Mouse (Mus musculus) heart, embryonic 12.5 days (tissue): ENCODE measurements around the gene Acox2. TPM values are rescaled to one million over a fixed set of nuclear protein-coding genes. Genes with fewer than 3 reads are reported as not detected.

ENCODE experiments used
- ATAC-seq: fragments of 200-750 bp; cut with Nextera tagmentation; 2 replicates; pipeline ENCODE4 v1.8.0; 2017; ENCODE audit warnings: moderate TSS enrichment, moderate library complexity; ENCODE audit not compliant: insufficient number of reproducible peaks, low FRiP score
- H3K27ac ChIP-seq: fragments of 300-500 bp; sonication (generic); 2 replicates; pipeline ENCODE4 v1.5.1; 2016; ENCODE audit warnings: mild to moderate bottlenecking, moderate library complexity; ENCODE audit not compliant: poor library complexity, severe bottlenecking
- H3K27me3 ChIP-seq: fragments of 300-500 bp; sonication (generic); replicated peaks from 2 replicates; pipeline ENCODE4 v1.6.1; 2016; ENCODE audit warnings: mild to moderate bottlenecking, moderate library complexity
- H3K36me3 ChIP-seq: fragments of 300-500 bp; sonication (generic); 2 replicates; pipeline ENCODE4 v1.6.1; 2016; ENCODE audit warnings: mild to moderate bottlenecking, moderate library complexity
- H3K4me1 ChIP-seq: fragments of 300-500 bp; sonication (generic); replicated peaks from 2 replicates; pipeline ENCODE4 v1.6.1; 2016; ENCODE audit warnings: mild to moderate bottlenecking
- H3K4me2 ChIP-seq: fragments of 300-500 bp; sonication (generic); 2 replicates; pipeline ENCODE4 v1.6.1; 2016; ENCODE audit warnings: mild to moderate bottlenecking, moderate library complexity
- H3K4me3 ChIP-seq: fragments of 300-500 bp; sonication (generic); 2 replicates; pipeline ENCODE4 v1.5.1; 2016; ENCODE audit warnings: mild to moderate bottlenecking
- H3K9ac ChIP-seq: fragments of 300-500 bp; sonication (generic); 2 replicates; pipeline ENCODE4 v1.6.1; 2016; ENCODE audit warnings: mild to moderate bottlenecking, moderate library complexity
- H3K9me3 ChIP-seq: fragments of 300-500 bp; sonication (generic); replicated peaks from 2 replicates; pipeline ENCODE4 v1.6.1; 2016; ENCODE audit warnings: mild to moderate bottlenecking, moderate library complexity
- WGBS: fragments of 180-500 bp; shearing (Covaris S2); methylation state at CpG from one replicate; pipeline ENCODE4 v1.1.7; 2016; 5-methylcytosine and 5-hydroxymethylcytosine counted together
- polyA plus RNA-seq: library from polyadenylated mRNA; unstranded; fragments of >200 nt; fragmentation: Nextera tagmentation; extraction: Ambion mirVana; gene quantifications from 2 replicates; pipeline ENCODE4 v1.2.1, GENCODE M21; 2016

Acox2 gene
- polyA plus RNA-seq, 1 experiment from 2014 or later: 0.18 TPM

GRCm38 (mm10) chr14:8190556-8190955 is 68.6 kb downstream of the Acox2 start:
- no peak for ATAC-seq
- H3K4me2 ChIP-seq: no peak overlapping the region
- 85% methylated on average over 3 of the region's 3 CpGs for WGBS

GRCm38 (mm10) chr14:8186278-8187045 is 72.7 kb downstream of the Acox2 start:
- WGBS: 85% methylated on average over 6 of the region's 6 CpGs
- no peaks in the 10 kb centered on the region for H3K27me3 ChIP-seq
- no peaks in the 10 kb centered on the region for H3K4me1 ChIP-seq
- ATAC-seq: no peak
- H3K27ac ChIP-seq: no peak overlapping the region
- H3K4me2 ChIP-seq: no peak overlapping the region
- H3K9me3 ChIP-seq: peaks cover 3% of the 10 kb centered on the region; the same call in 1 of the 2 replicates
- no peak overlapping the region for H3K4me3 ChIP-seq
- no peak overlapping the region for H3K9ac ChIP-seq
- H3K36me3 ChIP-seq: no peaks in the 10 kb centered on the region

More at GRCm38 (mm10) chr14:8190556-8190955, 68.6 kb downstream of the Acox2 start:
- H3K9ac ChIP-seq: no peak overlapping the region
- H3K4me1 ChIP-seq: no peaks in the 10 kb centered on the region
- H3K27me3 ChIP-seq: no peaks in the 10 kb centered on the region
- H3K27ac ChIP-seq: no peak overlapping the region
- H3K36me3 ChIP-seq: no peaks in the 10 kb centered on the region
- H3K4me3 ChIP-seq: no peak overlapping the region
- H3K9me3 ChIP-seq: no peaks in the 10 kb centered on the region

DNA sequence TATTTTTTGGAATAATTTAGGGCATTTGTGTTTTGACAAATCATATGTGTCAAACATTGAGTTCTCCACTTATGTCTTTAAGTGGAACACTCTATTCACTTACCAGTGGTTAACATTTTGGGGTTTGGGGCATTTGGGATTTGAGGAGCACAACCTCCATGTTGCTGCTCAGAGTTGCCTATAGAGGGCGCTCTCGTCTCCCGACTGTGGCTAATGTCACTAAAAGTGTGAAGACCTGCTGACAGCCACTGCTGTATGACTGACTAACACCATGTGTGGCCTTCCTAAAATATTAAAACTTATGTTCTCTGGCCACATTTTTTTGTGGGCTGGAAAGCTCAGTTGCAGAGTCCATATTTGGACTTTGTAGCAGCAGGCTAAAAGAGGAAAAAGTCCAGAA is 75.8 kb downstream of the Acox2 start:
- no peak overlapping the region for H3K9ac ChIP-seq
- H3K27me3 ChIP-seq: no peaks in the 10 kb centered on the region
- H3K36me3 ChIP-seq: no peaks in the 10 kb centered on the region
- H3K4me3 ChIP-seq: no peak overlapping the region
- no peak overlapping the region for H3K4me2 ChIP-seq
- 52% methylated on average over 3 of the region's 3 CpGs for WGBS
- no peaks in the 10 kb centered on the region for H3K4me1 ChIP-seq
- no peak for ATAC-seq
- no peak overlapping the region for H3K27ac ChIP-seq
- peaks cover 3% of the 10 kb centered on the region; the same call in 1 of the 2 replicates for H3K9me3 ChIP-seq

DNA sequence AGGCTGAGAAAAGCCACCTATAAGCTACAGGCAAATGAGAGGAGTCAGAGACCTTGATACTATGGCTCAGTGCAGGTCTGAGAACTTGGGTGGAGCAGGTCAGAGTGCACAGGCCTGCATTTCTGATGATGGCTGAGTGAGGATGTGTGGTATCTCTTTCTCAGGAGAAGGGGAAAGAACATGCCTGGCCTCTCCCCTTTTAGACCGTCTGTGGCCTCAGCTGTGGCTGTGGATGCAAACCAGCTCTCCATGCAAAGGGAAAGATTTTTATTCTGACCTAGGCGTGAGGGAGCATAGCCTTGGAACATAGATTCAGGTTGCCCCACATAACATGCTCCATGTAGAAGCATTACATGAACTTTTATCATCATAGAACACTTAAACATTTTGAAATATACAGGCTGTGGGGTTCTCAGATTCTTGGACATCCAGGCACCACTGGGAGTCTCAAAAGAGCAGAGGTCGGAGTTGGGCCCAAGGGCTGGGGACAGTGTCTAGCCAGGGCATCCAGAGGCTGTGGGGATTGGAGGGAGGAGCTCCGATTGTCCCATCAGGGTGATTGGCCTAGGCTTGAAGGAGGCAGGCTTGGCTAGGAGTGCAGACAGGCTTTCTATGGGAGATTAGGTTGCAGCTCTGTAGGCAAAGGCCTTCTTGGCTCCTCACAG is 78.7 kb downstream of the Acox2 start:
- Histone ChIP-seq H3K27me3 (no peaks in the 10 kb centered on the region), H3K9me3 (peaks cover 3% of the 10 kb centered on the region; the same call in 1 of the 2 replicates), H3K36me3 (no peaks in the 10 kb centered on the region), H3K4me3 (no peak overlapping the region), H3K4me1 (no peaks in the 10 kb centered on the region), H3K27ac (no peak overlapping the region), H3K4me2 (no peak overlapping the region), H3K9ac (no peak overlapping the region; the same call in 1 of the 2 replicates)
- ATAC-seq: no peak
- WGBS: 68% methylated on average over 4 of the region's 4 CpGs

- Histone ChIP-seq H3K4me3 (no peak overlapping the region), H3K27me3 (no peaks in the 10 kb centered on the region), H3K27ac (no peak overlapping the region), H3K4me2 (no peak overlapping the region), H3K9ac (no peak overlapping the region), H3K9me3 (no peaks in the 10 kb centered on the region), H3K4me1 (peaks cover 6% of the 10 kb centered on the region; the same call in 1 of the 2 replicates), H3K36me3 (no peaks in the 10 kb centered on the region)
- ATAC-seq: no peak
- 57% methylated on average over 5 of the region's 5 CpGs for WGBS
Observed at GRCm38 (mm10) chr14:8176251-8176650, 82.9 kb downstream of the Acox2 start.

Other genes starting within 250 kb of the Acox2 start
- 42.2 and 42.6 TPM in 2 replicates for gene Rpp14, start 179.0 kb downstream of the Acox2 start, polyA plus RNA-seq
- gene Pxk, start 161.1 kb downstream of the Acox2 start, polyA plus RNA-seq: 25.5 and 27.7 TPM in 2 replicates
- gene Pdhb, start 86.3 kb downstream of the Acox2 start, polyA plus RNA-seq: 452 and 456 TPM in 2 replicates
- gene Kctd6, start 45.2 kb downstream of the Acox2 start, polyA plus RNA-seq: 10.9 and 11.5 TPM in 2 replicates
- gene Fam107a, start 58.7 kb upstream of the Acox2 start, polyA plus RNA-seq: 0.11 and 0.24 TPM in 2 replicates
- gene Oit1, start 119.4 kb upstream of the Acox2 start, polyA plus RNA-seq: not detected in 2 replicates